Mouse (Mus musculus): ENCODE measurements around the gene Rasgrp2. TPM values are rescaled to one million over a fixed set of nuclear protein-coding genes. Genes with fewer than 3 reads are reported as not detected.

Rasgrp2 gene
- total and polyA plus RNA-seq, 3 experiments = 176 to 233 TPM; not detected in 1

DNA sequence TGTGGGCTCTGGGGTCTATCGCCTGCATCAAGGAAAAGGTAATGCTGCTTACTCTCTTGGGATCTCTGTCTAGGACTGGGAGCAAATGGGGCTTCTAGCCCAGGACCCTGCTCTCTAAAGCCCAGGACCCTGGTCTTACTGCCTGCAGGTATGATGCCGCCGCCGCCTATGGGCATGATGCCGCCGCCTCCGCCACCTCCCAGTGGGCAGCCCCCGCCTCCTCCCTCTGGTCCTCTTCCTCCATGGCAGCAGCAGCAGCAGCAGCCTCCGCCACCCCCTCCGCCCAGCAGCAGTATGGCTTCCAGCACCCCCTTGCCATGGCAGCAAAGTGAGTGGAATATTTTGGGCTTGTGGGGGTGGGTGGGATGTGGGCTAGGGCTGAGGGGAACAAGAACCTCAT is 24.6 kb upstream of the Rasgrp2 start:
- H3K36me3 ChIP-seq (ENCODE audit: control insufficient read depth in 1 of 2, insufficient read depth in 2 of 2, low read length in 2 of 2) = peaks cover 23 to 37% of the 10 kb centered on the region in 2 experiments
- H3K9me3 ChIP-seq (replicated peaks; ENCODE audit: insufficient read depth, low read length) = no peaks in the 10 kb centered on the region
- H3K9ac ChIP-seq (ENCODE audit: control insufficient read depth, low read depth, low read length, poor library complexity, severe bottlenecking) = no peak overlapping the region
- no peak for DNase-seq (ENCODE audit: low read depth, low spot score)
- no peaks in the 10 kb centered on the region for H3K27me3 ChIP-seq (ENCODE audit: control insufficient read depth in 1 of 2, insufficient read depth in 2 of 2, low read length in 2 of 2)
- H3K4me1 ChIP-seq (ENCODE audit: control insufficient read depth in 1 of 2, insufficient read depth in 2 of 2, low read length in 2 of 2) = peaks cover 9% of the 10 kb centered on the region in 2 experiments
- TF ChIP-seq KAT2A (conservative IDR thresholded peaks at IDR 0.05; ENCODE audit: low read depth, low read length) (no peak), GABPA (IDR thresholded peaks at IDR 0.05; ENCODE audit: low read depth, low read length) (no peak)
- H3K27ac ChIP-seq (ENCODE audit: control insufficient read depth, low read depth, low read length) = no peak overlapping the region
- peaks cover 10% of the 10 kb centered on the region for H3K79me2 ChIP-seq (ENCODE audit: control insufficient read depth, insufficient read depth, low read length, poor library complexity)
- no peak overlapping the region for H3K4me3 ChIP-seq (ENCODE audit: control insufficient read depth in 1 of 2, insufficient read depth in 1 of 2, low read depth in 2 of 2, low read length in 2 of 2)

DNA sequence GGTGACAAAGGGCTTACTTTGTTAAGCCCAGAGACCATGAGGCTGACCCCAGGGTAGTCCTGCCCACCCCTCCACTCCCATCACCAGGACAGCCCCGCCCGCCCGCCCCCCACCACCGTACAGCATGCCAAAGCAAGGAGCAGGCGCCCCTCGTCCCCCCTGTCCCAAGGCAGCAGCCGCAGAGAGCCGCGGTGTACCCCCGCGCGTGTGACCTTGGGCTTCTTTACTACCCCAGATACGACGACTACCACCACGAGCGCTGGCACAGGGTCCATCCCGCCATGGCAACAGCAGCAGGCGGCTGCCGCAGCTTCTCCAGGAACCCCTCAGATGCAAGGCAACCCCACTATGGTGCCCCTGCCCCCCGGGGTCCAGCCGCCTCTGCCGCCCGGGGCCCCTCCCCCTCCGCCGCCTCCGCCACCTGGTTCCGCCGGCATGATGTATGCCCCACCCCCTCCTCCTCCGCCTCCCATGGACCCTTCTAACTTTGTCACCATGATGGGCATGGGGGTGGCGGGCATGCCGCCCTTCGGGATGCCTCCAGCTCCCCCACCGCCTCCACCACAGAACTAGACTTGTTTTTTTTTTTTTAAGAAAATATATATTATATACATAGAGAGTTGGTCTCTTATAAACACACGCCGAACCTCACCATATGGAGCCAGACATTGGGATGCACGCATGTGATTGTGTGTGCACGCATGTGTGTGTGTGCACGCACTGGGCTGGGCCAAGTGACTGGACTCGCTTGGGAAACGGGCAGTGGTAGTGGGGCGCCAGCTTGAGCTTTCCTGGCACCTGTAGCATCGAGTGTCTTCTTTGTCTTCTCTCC is 23.5 kb upstream of the Rasgrp2 start:
- Histone ChIP-seq H3K9me3 (replicated peaks; ENCODE audit: insufficient read depth, low read length) (no peaks in the 10 kb centered on the region), H3K27me3 (ENCODE audit: control insufficient read depth in 1 of 2, insufficient read depth in 2 of 2, low read length in 2 of 2) (no peaks in the 10 kb centered on the region), H3K4me3 (ENCODE audit: control insufficient read depth in 1 of 2, insufficient read depth in 1 of 2, low read depth in 2 of 2, low read length in 2 of 2) (no peak overlapping the region), H3K4me1 (ENCODE audit: control insufficient read depth in 1 of 2, insufficient read depth in 2 of 2, low read length in 2 of 2) (peaks cover 1 to 2% of the 10 kb centered on the region in 2 experiments; a peak in 3 of 4 replicates), H3K9ac (ENCODE audit: control insufficient read depth, low read depth, low read length, poor library complexity, severe bottlenecking) (no peak overlapping the region), H3K36me3 (ENCODE audit: control insufficient read depth in 1 of 2, insufficient read depth in 2 of 2, low read length in 2 of 2) (peaks cover 14 to 30% of the 10 kb centered on the region in 2 experiments), H3K79me2 (ENCODE audit: control insufficient read depth, insufficient read depth, low read length, poor library complexity) (peaks cover 5% of the 10 kb centered on the region), H3K27ac (ENCODE audit: control insufficient read depth, low read depth, low read length) (no peak overlapping the region)
- no peak for DNase-seq (ENCODE audit: low read depth, low spot score)
- TF ChIP-seq ZKSCAN1 (IDR thresholded peaks at IDR 0.05; ENCODE audit: low read depth, low read length) = no peak
- TF ChIP-seq CTCF (IDR thresholded peaks at IDR 0.05 in 2 of 3, conservative IDR thresholded peaks at IDR 0.05 in 1 of 3; ENCODE audit: control insufficient read depth in 1 of 3, insufficient read depth in 1 of 3, low read depth in 2 of 3, low read length in 3 of 3, poor library complexity in 1 of 3, severe bottlenecking in 1 of 3) = no peak
- TF ChIP-seq MYB (IDR thresholded peaks at IDR 0.05; ENCODE audit: low read depth, low read length) = no peak
- TF ChIP-seq POLR2AphosphoS2 (IDR thresholded peaks at IDR 0.05; ENCODE audit: low read length) = 0 out of 2 replicates have a peak, but pooled peaks have one; percentile 2

DNA sequence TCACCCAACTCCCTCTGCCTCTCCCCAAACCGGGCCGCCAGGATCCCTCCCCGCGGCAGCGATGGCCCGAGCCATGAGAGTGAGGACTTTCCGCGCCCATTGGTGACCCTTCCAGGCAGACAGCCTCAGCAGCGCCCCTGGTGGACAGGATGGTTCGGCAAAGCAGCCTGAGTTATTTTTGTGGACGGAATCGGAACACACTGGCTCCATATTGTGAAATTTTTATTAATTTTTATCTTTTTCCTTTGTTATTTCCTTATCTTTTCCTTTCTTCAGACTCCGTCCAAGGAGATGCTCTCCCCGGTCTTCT is 22.9 kb upstream of the Rasgrp2 start:
- TF ChIP-seq BHLHE40 (IDR thresholded peaks at IDR 0.05; ENCODE audit: borderline replicate concordance, low read depth, low read length) = no peak
- TF ChIP-seq MXI1 (IDR thresholded peaks at IDR 0.05; ENCODE audit: low read depth, low read length) = no peak
- no peak for TF ChIP-seq NELFE (IDR thresholded peaks at IDR 0.05; ENCODE audit: low read depth, low read length)
- no peak for TF ChIP-seq CHD1 (IDR thresholded peaks at IDR 0.05; ENCODE audit: low read depth, low read length)
- TF ChIP-seq POLR2AphosphoS2 (IDR thresholded peaks at IDR 0.05; ENCODE audit: low read length) = no peak
- TF ChIP-seq MAFK (IDR thresholded peaks at IDR 0.05; ENCODE audit: borderline replicate concordance, low read depth, low read length) = no peak
- no peak for TF ChIP-seq NRF1 (IDR thresholded peaks at IDR 0.05; ENCODE audit: insufficient read depth, low read depth, low read length, poor library complexity, severe bottlenecking)
- TF ChIP-seq CTCF (IDR thresholded peaks at IDR 0.05 in 2 of 3, conservative IDR thresholded peaks at IDR 0.05 in 1 of 3; ENCODE audit: control insufficient read depth in 1 of 3, insufficient read depth in 1 of 3, low read depth in 2 of 3, low read length in 3 of 3, poor library complexity in 1 of 3, severe bottlenecking in 1 of 3) = peak; percentile 51 to 78 (median 54)
- no peak for TF ChIP-seq EP300 (IDR thresholded peaks at IDR 0.05; ENCODE audit: low read depth in 1 of 2, low read length in 2 of 2)
- Histone ChIP-seq H3K36me3 (ENCODE audit: control insufficient read depth in 1 of 2, insufficient read depth in 2 of 2, low read length in 2 of 2) (peaks cover 10 to 24% of the 10 kb centered on the region in 2 experiments), H3K9me3 (replicated peaks; ENCODE audit: insufficient read depth, low read length) (no peaks in the 10 kb centered on the region), H3K27me3 (ENCODE audit: control insufficient read depth in 1 of 2, insufficient read depth in 2 of 2, low read length in 2 of 2) (no peaks in the 10 kb centered on the region), H3K9ac (ENCODE audit: control insufficient read depth, low read depth, low read length, poor library complexity, severe bottlenecking) (no peak overlapping the region), H3K4me3 (ENCODE audit: control insufficient read depth in 1 of 2, insufficient read depth in 1 of 2, low read depth in 2 of 2, low read length in 2 of 2) (no peak overlapping the region), H3K4me1 (ENCODE audit: control insufficient read depth in 1 of 2, insufficient read depth in 2 of 2, low read length in 2 of 2) (no peaks in the 10 kb centered on the region), H3K27ac (ENCODE audit: control insufficient read depth, low read depth, low read length) (no peak overlapping the region), H3K79me2 (ENCODE audit: control insufficient read depth, insufficient read depth, low read length, poor library complexity) (peaks cover 3% of the 10 kb centered on the region; the same call in 1 of the 2 replicates)
- no peak for DNase-seq (ENCODE audit: low read depth, low spot score)
